Mouse (Mus musculus) c-Kit-positive CD71-negative TER-119-negative erythroid progenitor cells, embryonic 14.5 days (primary cell): ENCODE data around the gene Ogfod3.
A peak's percentile ranks its signal among the peaks of the same experiment; 100 is the strongest.

Experiments used
- DNase-seq: peaks from one replicate; pipeline ENCODE4 v3.0.0-alpha.2; 2013; ENCODE audit warnings: low read depth

Gene Ogfod3

DNA sequence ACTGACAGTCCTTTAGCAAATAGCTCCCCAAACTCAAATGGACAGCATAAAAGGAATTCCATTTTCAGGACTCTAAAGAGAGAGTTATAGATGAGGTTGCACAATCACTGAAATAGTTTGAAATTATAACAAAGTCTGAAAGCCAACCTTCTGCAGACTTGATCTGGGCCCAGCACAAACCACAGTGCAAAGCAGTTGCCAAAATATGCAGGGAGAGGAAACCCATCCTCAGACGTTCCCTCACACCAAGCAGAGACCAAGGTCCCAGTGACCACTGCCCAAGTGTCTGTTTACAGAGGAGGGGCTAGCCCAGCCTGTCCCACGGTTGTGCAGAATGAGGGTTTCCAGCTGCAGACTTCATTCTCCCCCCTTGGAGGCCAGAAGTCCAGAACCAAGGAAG is 5.9 kb downstream of the Ogfod3 start:
- DNase-seq = no peak

DNA sequence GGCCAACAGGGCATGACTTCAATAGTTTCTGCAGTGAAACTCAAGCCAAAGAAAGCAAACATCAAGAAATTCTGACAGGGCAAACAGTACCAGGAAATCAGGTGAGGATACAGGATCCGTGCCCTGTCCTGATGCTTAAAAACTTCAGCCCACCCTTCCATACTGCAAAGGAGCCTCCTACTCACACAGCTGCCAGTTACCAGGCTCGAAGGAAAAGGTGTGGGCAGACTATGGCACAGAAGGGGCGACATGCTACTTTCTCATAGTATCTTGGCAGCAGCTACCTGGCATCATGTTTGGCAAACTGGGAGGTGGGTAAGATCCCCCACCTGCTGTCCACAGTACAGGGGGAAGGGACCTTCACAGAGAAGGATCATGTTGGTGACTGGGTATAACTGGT is 11.1 kb downstream of the Ogfod3 start:
- DNase-seq = no peak

DNA sequence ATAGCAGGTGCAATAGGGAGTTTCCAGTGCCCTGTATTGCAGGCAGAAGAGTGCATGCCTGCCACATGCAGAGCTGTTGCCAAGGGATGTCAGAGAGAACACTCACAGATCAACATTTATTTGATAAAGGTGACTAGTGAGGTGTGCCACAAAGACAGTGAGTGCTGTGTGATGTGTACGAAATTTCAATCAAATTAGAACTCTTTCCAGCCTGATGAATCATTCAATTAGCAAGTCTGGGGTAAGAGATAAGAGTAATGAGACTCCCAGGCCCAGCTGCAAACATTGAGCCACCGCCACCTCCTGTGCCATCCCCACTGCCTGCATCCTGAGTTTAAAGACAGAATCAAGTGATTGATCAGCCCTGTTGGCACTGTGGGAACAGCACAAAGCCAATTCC is 11.8 kb downstream of the Ogfod3 start:
- DNase-seq = no peak

DNA sequence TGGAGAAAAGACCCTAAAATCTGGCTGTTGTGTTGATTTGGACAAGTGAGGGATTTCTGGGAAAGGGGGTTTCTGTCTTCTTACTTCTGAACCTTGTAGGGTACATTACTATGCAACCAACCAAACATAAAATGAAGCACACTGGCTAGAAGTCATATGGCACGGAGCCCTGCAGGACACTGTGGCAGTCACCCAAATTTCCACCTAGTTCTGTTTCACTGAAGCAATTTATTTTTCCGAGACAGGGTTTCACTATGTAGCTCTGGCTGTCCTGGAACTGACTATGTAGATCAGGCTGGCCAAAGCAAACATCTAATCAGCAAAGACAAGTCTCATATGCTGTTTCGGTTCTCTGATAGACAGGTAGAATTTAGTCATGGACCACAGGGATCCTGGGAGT is 14.8 kb downstream of the Ogfod3 start:
- DNase-seq = no peak

- peak; percentile 34 for DNase-seq
These were observed 27.9 kb downstream of the Ogfod3 start for GRCm38 (mm10) chr11:121176285-121177270.

DNA sequence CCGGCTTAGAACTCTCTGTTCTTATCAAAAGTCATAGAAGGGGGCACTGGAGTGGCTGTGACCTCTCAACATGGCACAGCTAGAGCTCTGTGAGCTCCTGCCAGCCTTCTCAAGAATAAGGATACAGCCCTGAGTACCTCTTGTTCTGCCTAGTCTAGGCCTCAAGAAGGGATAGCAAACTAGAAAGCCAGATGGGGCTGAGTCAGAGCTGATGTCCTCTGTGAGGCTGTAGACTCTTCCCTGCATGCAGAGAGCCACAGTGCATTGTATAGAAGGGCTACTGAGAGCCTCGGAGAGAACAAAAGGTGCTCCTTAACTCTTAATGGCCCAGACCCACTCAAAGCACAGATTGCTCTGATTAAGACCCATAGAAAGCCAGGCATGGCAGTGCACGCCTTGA is 30.3 kb downstream of the Ogfod3 start:
- no peak for DNase-seq

DNA sequence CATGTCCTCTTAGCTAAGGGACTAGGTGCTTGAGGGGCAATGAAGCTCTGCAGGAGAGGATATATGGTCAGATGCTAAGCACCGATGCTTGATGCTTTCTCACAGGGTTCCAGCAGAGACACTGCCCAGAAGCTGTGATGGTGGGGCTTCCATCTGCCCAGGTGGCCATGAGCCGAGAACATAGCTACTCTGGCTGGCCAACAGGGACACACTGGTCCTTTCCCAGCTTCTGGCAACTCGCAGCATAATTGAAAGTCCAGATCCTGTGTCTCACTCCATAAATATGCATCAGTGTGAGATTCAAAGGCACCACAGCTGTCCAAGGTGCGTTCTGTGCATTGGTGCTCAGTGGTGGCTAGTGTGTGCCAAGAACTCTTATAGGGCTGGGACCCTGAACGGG is 31.3 kb downstream of the Ogfod3 start:
- DNase-seq = no peak

- no peak for DNase-seq
These were observed 40.8 kb downstream of the Ogfod3 start for GRCm38 (mm10) chr11:121163751-121164150.

- DNase-seq = no peak
These were observed 43.7 kb downstream of the Ogfod3 start for GRCm38 (mm10) chr11:121160636-121161346.

DNA sequence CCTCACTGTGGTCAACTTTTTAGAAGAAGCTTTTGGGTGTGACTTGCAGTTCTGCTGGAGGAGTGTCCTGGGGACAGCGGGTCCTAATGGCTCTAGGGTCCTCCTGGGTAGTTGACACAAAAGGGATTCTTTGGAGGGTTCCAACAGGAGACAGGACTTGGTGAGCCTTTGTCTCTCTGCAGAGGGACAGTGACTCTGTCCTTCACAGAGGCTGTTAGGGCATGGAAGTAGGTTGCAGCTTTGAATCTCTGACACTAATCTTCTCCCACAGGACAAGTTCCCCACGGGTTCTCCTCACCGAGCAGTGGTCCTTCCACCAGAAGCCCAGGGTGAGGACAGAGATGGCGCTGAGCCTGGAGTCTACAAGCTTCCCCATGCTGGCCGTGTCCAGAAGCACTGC is 44.5 kb downstream of the Ogfod3 start, which contains the start of gene Uts2r:
Gene Uts2r, plus strand, starts transcription at position 301 of the 400 bp plus-strand sequence.
- DNase-seq = no peak

- DNase-seq = peak; percentile 6
These were observed 48.1 kb downstream of the Ogfod3 start for GRCm38 (mm10) chr11:121156411-121156891.

DNA sequence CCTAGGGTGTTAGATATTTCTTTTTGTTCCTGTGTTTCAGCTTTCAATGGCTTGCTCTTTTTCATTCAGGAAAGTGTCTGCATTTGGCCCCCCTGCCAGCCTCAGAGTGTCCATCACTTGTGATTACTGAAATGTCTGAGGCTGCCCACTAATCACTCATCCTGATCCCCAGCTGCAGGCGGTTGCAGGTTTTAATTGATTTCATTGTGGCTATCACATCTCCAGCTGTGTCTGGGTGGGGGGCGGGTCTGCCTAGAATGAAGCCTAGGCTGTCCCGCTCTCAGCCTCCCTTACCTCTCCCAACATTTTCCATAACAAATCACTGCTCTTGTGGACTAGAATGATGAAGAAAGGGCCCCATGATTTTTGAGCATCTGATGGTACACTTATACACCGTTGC is 50.3 kb downstream of the Ogfod3 start:
- DNase-seq = no peak

- DNase-seq = no peak
These were observed 56.3 kb downstream of the Ogfod3 start for GRCm38 (mm10) chr11:121148193-121148592.

DNA sequence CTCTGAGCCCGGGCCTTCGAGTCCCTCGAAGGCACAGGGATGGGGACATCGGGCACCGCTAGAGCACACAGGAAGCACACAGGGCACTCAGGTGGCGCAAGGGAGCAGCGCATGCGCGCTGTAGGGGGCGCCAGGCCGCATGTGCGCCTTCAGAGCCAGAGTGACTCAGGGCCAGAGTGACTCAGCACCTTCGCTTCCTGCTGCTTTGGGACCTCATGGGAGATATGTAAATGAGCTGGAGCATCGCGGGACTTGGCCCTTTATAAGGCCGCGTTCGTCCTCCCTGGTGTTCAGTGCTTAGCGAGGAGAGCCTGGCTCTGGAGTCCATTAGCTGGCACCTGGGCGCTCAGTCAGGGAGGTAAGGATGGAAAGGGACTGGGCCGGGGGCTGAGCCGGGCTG is 58.6 kb downstream of the Ogfod3 start, which contains the start of gene Tex19.1:
Gene Tex19.1, plus strand, starts transcription at position 279 of the 400 bp plus-strand sequence.
- DNase-seq = no peak

DNA sequence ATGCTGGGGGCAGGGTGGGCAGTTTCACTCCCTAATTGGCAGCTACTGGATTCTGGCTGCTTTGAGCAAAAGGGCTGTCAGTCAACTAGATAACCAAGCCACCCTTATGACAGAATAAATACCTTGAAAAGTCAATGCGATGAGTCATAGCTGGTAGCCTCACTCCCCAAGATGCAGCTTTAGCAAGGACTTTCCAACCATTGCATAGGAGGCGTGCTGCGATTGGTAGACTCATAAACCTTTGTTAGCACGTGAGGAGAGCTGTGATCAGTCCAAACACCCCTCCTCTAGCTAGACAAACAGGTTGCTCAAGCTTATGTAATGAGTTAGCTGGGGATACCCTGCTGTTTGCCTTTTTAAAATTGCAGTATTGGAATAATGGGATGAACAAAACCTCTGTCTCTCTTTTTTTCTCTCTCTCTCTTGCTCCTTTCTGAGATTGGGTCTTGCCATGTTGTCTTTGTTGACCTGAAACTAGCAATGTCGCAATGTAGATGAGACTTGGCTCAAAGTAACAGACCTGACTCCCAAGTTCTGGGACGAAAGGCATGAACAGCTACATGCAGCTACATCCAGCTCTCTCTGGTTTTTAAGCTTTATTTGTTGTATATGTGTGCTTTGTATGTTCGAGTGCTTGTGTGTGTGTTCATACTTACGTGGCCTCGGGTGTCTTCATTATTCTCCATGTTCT is 61.0 kb downstream of the Ogfod3 start:
- no peak for DNase-seq

- no peak for DNase-seq
These were observed 65.8 kb downstream of the Ogfod3 start for GRCm38 (mm10) chr11:121138732-121139131.

GRCm38 (mm10) chr11:121137682-121138081 is 66.8 kb downstream of the Ogfod3 start:
- no peak for DNase-seq

DNA sequence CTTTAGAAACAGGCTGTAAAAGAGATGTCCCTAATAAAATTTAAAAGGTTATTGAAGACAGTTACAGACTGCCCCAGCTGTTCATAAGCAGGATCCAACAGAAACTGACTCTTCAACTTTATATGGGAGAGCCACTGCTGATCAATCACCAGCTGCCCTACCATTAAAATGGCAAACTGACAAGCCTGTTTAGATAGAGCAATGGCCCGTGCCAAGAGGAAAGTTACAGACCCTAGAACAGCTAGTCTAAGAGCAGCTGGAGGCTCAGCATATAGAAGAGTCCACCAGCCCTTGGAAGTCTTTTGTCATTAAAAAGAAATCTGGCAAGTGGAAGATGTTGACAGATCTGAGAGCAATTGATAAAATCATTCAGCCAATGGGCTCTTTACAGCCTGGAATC is 69.9 kb downstream of the Ogfod3 start:
- no peak for DNase-seq

GRCm38 (mm10) chr11:121129616-121130015 is 74.9 kb downstream of the Ogfod3 start:
- DNase-seq = no peak
